Mouse (Mus musculus) heart, embryonic 13.5 days (tissue): ENCODE data around the gene BC005561. TPM values are rescaled to one million over a fixed set of nuclear protein-coding genes. Genes with fewer than 3 reads are reported as not detected.

Experiments
- ATAC-seq: fragments of 200-750 bp; cut with Nextera tagmentation; 2 replicates; pipeline ENCODE4 v1.8.0; 2017; ENCODE audit warnings: moderate TSS enrichment; ENCODE audit not compliant: insufficient number of reproducible peaks, low FRiP score, low TSS enrichment; ENCODE audit errors: extremely low read depth
- H3K27ac ChIP-seq: fragments of 300-500 bp; sonication (generic); replicated peaks from 2 replicates; pipeline ENCODE4 v1.5.1; 2015; ENCODE audit warnings: moderate library complexity, mild to moderate bottlenecking, inconsistent platforms
- H3K27me3 ChIP-seq: fragments of 300-500 bp; sonication (generic); replicated peaks from 2 replicates; pipeline ENCODE4 v1.6.1; 2015; ENCODE audit warnings: mild to moderate bottlenecking, inconsistent platforms
- H3K36me3 ChIP-seq: fragments of 300-500 bp; sonication (generic); 2 replicates; pipeline ENCODE4 v1.6.1; 2015; ENCODE audit warnings: mild to moderate bottlenecking, inconsistent platforms
- H3K4me1 ChIP-seq: fragments of 300-500 bp; sonication (generic); 2 replicates; pipeline ENCODE4 v1.6.1; 2015; ENCODE audit warnings: inconsistent platforms
- H3K4me2 ChIP-seq: fragments of 300-500 bp; sonication (generic); 2 replicates; pipeline ENCODE4 v1.6.1; 2015; ENCODE audit warnings: inconsistent platforms, mild to moderate bottlenecking, moderate library complexity
- H3K4me3 ChIP-seq: fragments of 300-500 bp; sonication (generic); 2 replicates; pipeline ENCODE4 v1.5.1; 2015; ENCODE audit warnings: moderate library complexity, mild to moderate bottlenecking, inconsistent platforms
- H3K9ac ChIP-seq: fragments of 300-500 bp; sonication (generic); 2 replicates; pipeline ENCODE4 v1.6.1; 2015; ENCODE audit warnings: inconsistent platforms, mild to moderate bottlenecking, moderate library complexity
- H3K9me3 ChIP-seq: fragments of 300-500 bp; sonication (generic); 2 replicates; pipeline ENCODE4 v1.6.1; 2016; ENCODE audit warnings: inconsistent platforms
- WGBS: fragments of 180-500 bp; shearing (Covaris S2); methylation state at CpG from one replicate; pipeline ENCODE4 v1.1.7; 2015; ENCODE audit warnings: mixed read lengths; 5-methylcytosine and 5-hydroxymethylcytosine counted together
- polyA plus RNA-seq: library from polyadenylated mRNA; unstranded; fragments of >200 nt; fragmentation: Nextera tagmentation; extraction: Ambion mirVana; gene quantifications from 2 replicates; pipeline ENCODE4 v1.2.1, GENCODE M21; 2015

Gene BC005561
- polyA plus RNA-seq: 6.5 and 6.6 TPM in 2 replicates

DNA sequence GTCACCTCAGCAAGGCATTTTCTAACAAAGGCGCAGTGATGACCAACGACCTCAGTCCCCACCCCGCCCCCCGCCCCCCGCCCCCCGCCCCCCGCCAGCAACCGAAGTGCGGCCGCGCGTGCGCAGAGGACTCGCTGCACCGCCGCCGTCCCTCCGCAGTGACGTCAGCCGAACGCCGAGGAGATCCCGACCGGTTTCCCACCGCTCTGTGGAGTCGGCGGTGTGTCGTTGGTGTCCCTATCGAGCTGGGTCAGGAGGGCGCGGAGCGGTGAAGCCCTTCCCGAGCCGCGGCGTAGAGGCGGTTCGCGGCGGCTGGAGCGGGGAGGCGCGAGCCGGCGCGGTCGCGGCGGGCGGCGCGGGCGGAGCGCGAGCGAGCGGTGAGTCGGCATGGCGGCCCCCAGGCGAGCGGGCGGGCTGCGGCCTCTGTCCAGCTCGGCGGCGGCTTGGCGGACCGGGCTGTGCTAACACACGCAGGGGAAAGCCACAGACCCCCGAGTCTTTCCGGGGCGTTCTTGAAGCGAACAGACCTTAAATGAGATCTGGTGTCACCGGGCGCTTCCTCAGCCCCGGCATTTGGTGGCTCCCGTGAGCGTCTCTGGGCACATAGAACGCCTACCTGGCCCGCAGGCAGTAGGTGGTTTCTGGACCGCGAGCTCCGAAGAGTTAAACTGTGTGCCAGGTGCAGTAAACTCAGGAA, at the start of gene BC005561:
Gene BC005561, plus strand, starts transcription at position 158 of the 697 bp plus-strand sequence.
- Histone ChIP-seq H3K9me3 (no peaks in the 10 kb centered on the region), H3K27ac (peak within 1 kb of the TSS; percentile 92), H3K36me3 (peaks cover 31% of the 10 kb centered on the region), H3K4me3 (peak within 1 kb of the TSS; percentile 91), H3K4me2 (peak within 1 kb of the TSS; percentile 78), H3K4me1 (peaks cover 11% of the 10 kb centered on the region), H3K9ac (peak within 1 kb of the TSS; percentile 95), H3K27me3 (no peaks in the 10 kb centered on the region)
- under 1% methylated on average over 75 of the region's 83 CpGs for WGBS
- peak; percentile 78 for ATAC-seq

DNA sequence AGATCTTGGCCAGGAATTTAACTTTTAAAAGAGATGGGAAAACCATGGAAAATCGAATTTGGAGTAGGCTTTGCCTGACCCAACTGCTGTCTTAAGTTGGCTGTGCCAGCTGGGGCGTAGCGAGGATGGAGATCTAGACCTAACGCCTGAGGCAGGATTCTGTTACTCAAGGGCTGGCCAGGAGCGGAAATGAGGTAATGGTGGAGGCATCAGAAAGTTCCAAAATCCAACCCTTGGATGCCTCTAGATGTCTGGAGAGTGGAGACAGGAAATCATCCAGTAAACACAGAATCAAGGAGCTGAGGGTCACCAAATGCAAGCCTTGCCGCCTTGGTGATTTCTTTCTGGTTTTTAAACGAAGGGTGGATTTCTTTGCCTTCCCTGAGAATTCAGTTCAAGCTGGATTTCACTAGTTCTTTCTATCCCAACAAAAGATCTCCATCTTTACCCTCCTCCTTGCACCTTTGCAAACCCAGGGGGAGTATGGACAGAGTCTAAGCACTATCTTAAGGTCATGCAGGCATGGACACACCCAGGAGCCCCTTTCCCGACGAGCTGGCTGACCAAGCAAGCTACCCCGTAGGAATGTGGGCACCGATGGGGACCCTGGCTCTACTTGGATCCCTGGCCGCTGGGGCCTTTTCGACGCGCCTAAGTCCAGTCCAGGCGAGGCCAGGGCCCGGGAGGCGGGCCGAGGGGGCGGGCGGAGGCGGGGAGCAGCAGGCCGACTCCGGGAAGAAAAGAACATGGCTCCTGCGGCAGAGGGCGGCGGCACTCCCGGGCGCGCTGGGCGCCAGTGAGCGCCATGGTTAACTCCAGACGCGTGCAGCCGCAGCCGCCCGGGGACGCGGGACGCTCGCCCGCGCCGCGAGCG, 49.1 kb upstream of the BC005561 start, which contains the start of gene Pkd2:
Gene Pkd2, plus strand, starts transcription at position 619 of the 874 bp plus-strand sequence.
- H3K9me3 ChIP-seq: no peaks in the 10 kb centered on the region
- peaks cover 8% of the 10 kb centered on the region for H3K36me3 ChIP-seq
- H3K4me1 ChIP-seq: peaks cover 31% of the 10 kb centered on the region
- H3K27me3 ChIP-seq: no peaks in the 10 kb centered on the region
- peak within 1 kb of the TSS; percentile 91 for H3K4me3 ChIP-seq
- peak within 1 kb of the TSS; percentile 94 for H3K27ac ChIP-seq
- peak within 1 kb of the TSS; percentile 83 for H3K4me2 ChIP-seq
- ATAC-seq: peak; percentile 64; the same call in 1 of the 2 replicates
- WGBS: 11% methylated on average over 42 of the region's 46 CpGs
- peak within 1 kb of the TSS; percentile 97 for H3K9ac ChIP-seq

DNA sequence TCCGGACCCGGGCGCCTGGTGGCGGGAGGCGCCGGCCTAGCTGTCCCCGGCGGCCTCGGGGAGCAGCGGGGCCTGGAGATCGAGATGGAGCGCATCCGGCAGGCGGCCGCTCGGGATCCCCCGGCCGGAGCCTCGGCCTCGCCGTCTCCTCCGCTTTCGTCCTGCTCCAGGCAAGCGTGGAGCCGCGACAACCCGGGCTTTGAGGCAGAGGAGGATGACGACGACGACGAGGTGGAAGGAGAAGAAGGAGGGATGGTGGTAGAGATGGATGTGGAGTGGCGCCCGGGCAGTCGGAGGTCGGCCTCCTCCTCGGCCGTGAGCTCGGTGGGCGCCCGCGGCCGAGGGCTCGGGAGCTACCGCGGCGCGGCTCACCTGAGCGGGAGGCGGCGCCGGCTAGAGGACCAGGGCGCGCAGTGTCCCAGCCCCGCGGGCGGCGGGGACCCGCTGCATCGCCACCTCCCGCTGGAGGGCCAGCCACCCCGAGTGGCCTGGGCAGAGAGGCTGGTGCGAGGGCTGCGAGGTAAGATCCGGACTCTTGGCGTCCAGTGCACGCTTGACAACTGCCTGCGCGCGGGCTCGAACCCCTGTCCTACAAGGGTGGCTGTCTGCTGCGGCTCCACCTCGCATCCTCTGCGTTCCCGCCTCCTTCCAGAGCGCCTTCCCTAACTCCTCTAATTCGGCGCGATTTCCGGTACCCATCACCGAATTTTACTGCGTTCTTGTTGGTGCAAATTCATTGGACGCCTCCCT, 48.3 kb upstream of the BC005561 start:
- H3K27ac ChIP-seq: peak overlapping the region; percentile 94
- no peaks in the 10 kb centered on the region for H3K27me3 ChIP-seq
- H3K4me1 ChIP-seq: peaks cover 31% of the 10 kb centered on the region
- peak overlapping the region; percentile 91 for H3K4me3 ChIP-seq
- peaks cover 15% of the 10 kb centered on the region for H3K36me3 ChIP-seq
- H3K4me2 ChIP-seq: peak overlapping the region; percentile 83
- H3K9me3 ChIP-seq: no peaks in the 10 kb centered on the region
- 1% methylated on average over 66 of the region's 82 CpGs for WGBS
- H3K9ac ChIP-seq: peak overlapping the region; percentile 97
- peak; percentile 40 for ATAC-seq

DNA sequence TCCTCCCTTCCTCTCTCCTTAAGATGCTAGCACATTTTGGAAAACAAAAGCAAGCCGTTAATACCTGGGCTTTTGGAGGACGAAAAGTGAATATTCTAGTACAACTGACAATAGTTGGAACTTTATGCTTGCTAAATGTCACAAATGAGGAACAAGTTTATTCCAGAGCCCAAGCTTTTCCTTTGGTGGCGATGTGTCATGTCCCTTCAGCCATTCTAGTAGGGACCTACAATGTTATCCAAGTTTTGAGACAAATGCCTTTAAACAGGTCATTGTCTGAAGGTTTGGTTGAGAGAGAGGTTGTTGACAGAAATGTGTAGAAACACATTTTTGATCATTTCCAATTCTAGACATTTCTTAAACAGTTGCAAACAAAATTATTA, 47.7 kb upstream of the BC005561 start:
- Histone ChIP-seq H3K4me2 (peak overlapping the region; percentile 83), H3K4me3 (peak overlapping the region; percentile 91), H3K4me1 (peaks cover 31% of the 10 kb centered on the region), H3K9me3 (no peaks in the 10 kb centered on the region), H3K9ac (peak overlapping the region; percentile 97), H3K27me3 (no peaks in the 10 kb centered on the region), H3K27ac (peak overlapping the region; percentile 94), H3K36me3 (peaks cover 20% of the 10 kb centered on the region)
- 27% methylated on average over 3 of the region's 3 CpGs for WGBS
- ATAC-seq: no peak

DNA sequence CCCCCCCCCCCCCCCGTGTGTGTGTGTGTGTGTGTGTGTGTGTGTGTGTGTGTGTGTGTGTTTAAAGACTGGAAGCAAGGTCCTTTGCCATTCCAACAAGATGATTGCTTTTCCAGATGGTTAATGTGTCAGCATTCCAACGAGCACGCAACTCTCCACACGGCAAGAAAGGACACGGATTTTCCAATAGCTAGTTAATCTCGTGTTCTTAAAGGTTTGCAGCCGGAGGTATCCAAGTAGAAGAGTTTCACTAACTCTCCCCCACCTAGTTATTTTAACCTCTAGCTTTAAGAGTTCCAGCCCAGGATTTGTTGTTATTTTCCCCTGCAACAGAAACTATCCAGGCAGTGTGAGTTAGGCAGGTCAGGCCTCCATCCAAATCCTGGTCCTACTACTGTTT, 47.3 kb upstream of the BC005561 start:
- peaks cover 24% of the 10 kb centered on the region for H3K36me3 ChIP-seq
- ATAC-seq: no peak
- H3K4me1 ChIP-seq: peaks cover 33% of the 10 kb centered on the region
- 30% methylated on average over 6 of the region's 7 CpGs for WGBS
- 0 out of 2 replicates have a peak overlapping the region, but pooled peaks have one; percentile 12 for H3K27ac ChIP-seq
- H3K4me2 ChIP-seq: peak overlapping the region; percentile 83
- H3K9ac ChIP-seq: peak overlapping the region; percentile 97
- no peaks in the 10 kb centered on the region for H3K9me3 ChIP-seq
- no peaks in the 10 kb centered on the region for H3K27me3 ChIP-seq
- peak overlapping the region; percentile 91 for H3K4me3 ChIP-seq

DNA sequence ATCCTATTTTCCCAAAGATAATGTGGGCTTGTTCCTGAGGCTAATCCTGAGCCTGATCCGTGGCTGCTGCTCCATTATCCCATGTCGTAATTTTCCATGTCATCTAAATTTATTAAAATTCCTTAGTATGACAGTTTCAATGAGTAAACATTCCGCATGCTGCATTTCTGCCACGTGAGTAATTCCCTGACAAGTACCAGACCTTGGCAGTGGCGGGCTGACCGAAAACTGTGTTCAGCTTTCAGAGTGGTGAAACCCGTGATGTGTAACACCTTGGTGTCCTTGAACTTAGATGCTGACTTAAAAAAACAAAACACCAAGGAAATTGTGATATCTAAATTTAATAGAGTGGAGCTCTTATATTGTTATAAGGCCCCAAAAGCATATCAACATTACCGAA, 42.9 kb upstream of the BC005561 start:
- Histone ChIP-seq H3K36me3 (peaks cover 54% of the 10 kb centered on the region), H3K9ac (no peak overlapping the region), H3K27ac (0 out of 2 replicates have a peak overlapping the region, but pooled peaks have one; percentile 1), H3K4me1 (peaks cover 22% of the 10 kb centered on the region), H3K9me3 (no peaks in the 10 kb centered on the region), H3K4me3 (no peak overlapping the region), H3K4me2 (no peak overlapping the region), H3K27me3 (no peaks in the 10 kb centered on the region)
- WGBS: 70% methylated on average over 8 of the region's 8 CpGs
- no peak for ATAC-seq

DNA sequence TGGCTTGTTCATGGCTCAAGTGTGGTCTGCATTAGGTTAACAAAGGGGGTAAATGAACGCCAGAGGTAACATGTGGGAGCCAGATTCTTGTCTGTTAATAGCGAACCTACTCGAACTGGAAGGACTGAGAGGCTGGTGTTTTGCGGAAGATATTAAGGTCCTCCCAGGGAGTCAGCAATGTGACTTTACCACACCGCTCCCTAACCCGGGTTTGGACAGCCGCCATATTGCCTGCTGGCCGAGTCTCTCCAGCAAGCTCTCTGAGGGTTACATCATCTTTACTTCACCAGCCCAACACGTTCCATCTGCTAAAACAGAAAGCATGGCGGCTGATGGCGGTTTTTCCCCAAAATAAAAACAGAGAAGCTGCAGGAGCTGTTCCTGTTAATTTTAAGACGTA, 42.4 kb upstream of the BC005561 start:
- Histone ChIP-seq H3K9me3 (no peaks in the 10 kb centered on the region), H3K27ac (no peak overlapping the region), H3K9ac (no peak overlapping the region), H3K4me2 (no peak overlapping the region), H3K27me3 (no peaks in the 10 kb centered on the region), H3K4me1 (peaks cover 18% of the 10 kb centered on the region), H3K4me3 (no peak overlapping the region), H3K36me3 (peaks cover 58% of the 10 kb centered on the region)
- ATAC-seq: no peak
- 87% methylated on average over 12 of the region's 12 CpGs for WGBS

DNA sequence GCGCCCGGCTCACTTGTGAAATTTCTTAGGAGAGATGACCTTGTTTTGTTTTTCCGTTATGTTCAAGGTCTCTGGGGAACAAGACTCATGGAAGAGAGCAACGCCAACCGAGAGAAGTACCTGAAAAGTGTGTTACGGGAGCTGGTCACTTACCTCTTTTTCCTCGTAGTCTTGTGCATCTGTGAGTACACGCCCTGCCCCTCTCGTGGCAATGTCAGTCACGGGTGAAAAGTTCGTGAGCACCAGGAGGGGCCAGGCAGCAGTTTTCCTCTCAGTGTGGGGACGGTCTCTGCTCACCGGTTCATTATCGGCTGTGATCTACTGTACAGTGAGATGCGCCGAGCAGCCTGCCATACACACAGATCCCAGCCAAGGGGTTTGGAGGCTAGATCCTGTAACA, 41.3 kb upstream of the BC005561 start:
- Histone ChIP-seq H3K9ac (no peak overlapping the region), H3K27ac (no peak overlapping the region), H3K4me1 (peaks cover 9% of the 10 kb centered on the region), H3K36me3 (peaks cover 69% of the 10 kb centered on the region), H3K27me3 (no peaks in the 10 kb centered on the region), H3K4me3 (no peak overlapping the region), H3K9me3 (no peaks in the 10 kb centered on the region), H3K4me2 (no peak overlapping the region)
- WGBS: 93% methylated on average over 16 of the region's 16 CpGs
- ATAC-seq: no peak

DNA sequence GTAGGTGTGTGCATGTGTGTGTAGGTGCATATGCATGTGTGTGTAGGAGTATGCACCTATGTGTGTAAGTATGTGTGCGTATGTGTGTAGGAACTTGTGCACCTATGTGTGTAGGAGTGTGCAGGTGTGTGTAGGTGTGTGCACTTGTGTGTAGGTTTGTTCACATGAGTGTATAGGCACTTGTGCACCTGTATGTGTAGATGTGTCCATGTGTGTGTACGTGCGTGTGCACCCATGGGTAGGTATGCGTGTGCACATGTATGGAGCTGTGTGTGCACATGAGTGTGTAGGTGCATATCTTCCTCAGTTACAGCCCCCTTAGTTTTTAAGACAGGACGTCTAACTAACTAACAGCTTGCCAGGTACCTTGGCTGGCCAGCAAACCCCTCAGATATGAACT, 39.6 kb upstream of the BC005561 start:
- WGBS: 83% methylated on average over 5 of the region's 5 CpGs
- no peak for ATAC-seq
- 0 out of 2 replicates have a peak, but pooled peaks cover 3% of the 10 kb centered on the region for H3K4me1 ChIP-seq
- H3K9me3 ChIP-seq: no peaks in the 10 kb centered on the region
- no peak overlapping the region for H3K9ac ChIP-seq
- H3K4me3 ChIP-seq: no peak overlapping the region
- no peak overlapping the region for H3K4me2 ChIP-seq
- peaks cover 82% of the 10 kb centered on the region for H3K36me3 ChIP-seq
- H3K27me3 ChIP-seq: no peaks in the 10 kb centered on the region
- H3K27ac ChIP-seq: no peak overlapping the region

DNA sequence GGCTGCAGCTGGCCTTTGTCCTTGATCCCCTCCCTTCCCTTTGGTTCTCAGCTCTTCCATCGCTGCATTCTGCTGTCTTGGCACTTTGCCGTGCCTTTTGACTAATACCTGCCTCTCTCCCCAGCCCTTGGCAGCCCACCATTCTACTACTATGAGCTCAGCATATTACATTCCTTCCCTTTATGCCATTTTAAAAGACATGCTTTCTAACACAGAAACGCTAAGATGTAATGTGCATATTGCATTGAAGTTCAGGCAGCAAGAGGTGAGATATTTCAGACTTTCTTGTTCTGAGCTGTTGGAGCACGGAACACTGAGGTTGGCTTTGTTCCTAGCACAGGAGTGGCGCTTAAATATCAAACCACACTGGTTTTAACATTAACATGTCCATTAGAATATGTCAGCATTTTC, 37.2 kb upstream of the BC005561 start:
- no peak overlapping the region for H3K4me2 ChIP-seq
- no peak for ATAC-seq
- no peak overlapping the region for H3K4me3 ChIP-seq
- no peaks in the 10 kb centered on the region for H3K9me3 ChIP-seq
- H3K36me3 ChIP-seq: peaks cover 59% of the 10 kb centered on the region
- no peak overlapping the region for H3K27ac ChIP-seq
- WGBS: 84% methylated on average over 5 of the region's 5 CpGs
- H3K9ac ChIP-seq: no peak overlapping the region
- no peaks in the 10 kb centered on the region for H3K27me3 ChIP-seq
- H3K4me1 ChIP-seq: no peaks in the 10 kb centered on the region

DNA sequence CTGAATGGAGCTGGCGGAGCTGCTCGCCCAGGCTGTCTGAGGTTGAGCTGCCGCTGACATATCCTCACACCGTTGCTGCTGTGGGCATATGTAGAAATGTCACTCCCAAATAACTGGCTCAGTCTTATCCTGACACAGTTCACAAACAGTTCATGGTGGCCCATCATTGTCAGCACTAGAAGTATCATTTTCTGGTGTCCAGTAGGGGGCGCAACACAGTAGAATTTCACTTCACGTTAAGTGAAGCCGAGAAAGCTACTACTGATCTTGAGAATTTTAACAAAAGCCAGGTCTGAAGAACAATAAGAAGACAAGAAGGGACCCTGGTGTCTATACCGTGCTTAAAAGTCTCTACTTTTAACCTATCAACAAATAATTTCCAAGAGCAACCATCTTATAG, 35.8 kb upstream of the BC005561 start:
- 92% methylated on average over 8 of the region's 8 CpGs for WGBS
- ATAC-seq: no peak
- H3K27me3 ChIP-seq: no peaks in the 10 kb centered on the region
- no peak overlapping the region for H3K27ac ChIP-seq
- no peaks in the 10 kb centered on the region for H3K9me3 ChIP-seq
- H3K4me2 ChIP-seq: no peak overlapping the region
- H3K36me3 ChIP-seq: peaks cover 54% of the 10 kb centered on the region
- H3K4me1 ChIP-seq: no peaks in the 10 kb centered on the region
- no peak overlapping the region for H3K9ac ChIP-seq
- no peak overlapping the region for H3K4me3 ChIP-seq
